9 mouse cellular contexts compared by ENCODE assay signal in the genomic region with DNA sequence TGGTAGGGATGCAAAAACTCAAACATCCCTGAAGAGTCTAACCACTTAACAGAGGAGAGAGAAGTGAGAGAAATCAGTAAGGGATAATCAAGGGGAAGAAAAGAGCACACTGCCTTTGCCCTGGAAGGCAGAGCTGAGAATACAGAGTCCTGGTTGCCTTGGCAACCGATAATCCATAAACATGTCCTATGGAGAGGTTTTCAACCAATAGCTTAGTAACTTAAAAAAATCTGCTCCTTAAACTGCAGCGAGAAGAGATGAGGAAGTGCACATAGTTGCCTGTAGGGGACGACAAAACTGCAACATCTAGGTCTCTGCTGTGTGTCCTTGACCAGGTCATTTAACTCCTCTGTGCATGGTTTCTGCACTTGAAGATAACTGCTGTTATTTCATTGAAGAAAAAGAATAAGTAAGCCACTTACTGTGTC.
DNase-seq lines count a peak whose midpoint lies in the region; ATAC-seq and TF ChIP-seq lines count a peak whose summit lies in the region.
"Had no signal": no experiment of that assay in that cellular context is flagged by ENCODE, and none has a peak within 500 bp of the region (broad histone marks: within the 10 kb centered on the region; RNA-seq: fewer than 3 reads in every experiment).

No protein-coding gene starts in this region.

- peak; percentile 76 for TF ChIP-seq CTCF in left cerebral cortex, adult 2 months (IDR thresholded peaks at IDR 0.05)
- TF ChIP-seq CTCF in forebrain, postnatal 0 days (IDR thresholded peaks at IDR 0.05; ENCODE audit: low read depth): peak; percentile 72

- no peak overlapping the region for H3K9ac ChIP-seq in forebrain, postnatal 0 days
- H3K9ac ChIP-seq in midbrain, embryonic 16.5 days (ENCODE audit: low read depth, low read length): no peak overlapping the region
- H3K9ac ChIP-seq: liver, embryonic 13.5 days had no signal

- peak; percentile 50 for ATAC-seq in forebrain, postnatal 0 days
- peak; percentile 57 for ATAC-seq in midbrain, embryonic 16.5 days
- ATAC-seq in erythroblast, adult 5-6 weeks (replicated peaks; ENCODE audit: low FRiP score, poor library complexity, severe bottlenecking): no peak

- H3K27me3 ChIP-seq in forebrain, postnatal 0 days (ENCODE audit: insufficient read depth, low read length): no peaks in the 10 kb centered on the region
- H3K27me3 ChIP-seq in midbrain, embryonic 16.5 days (ENCODE audit: control insufficient read depth, insufficient read depth, low read depth, low read length): no peaks in the 10 kb centered on the region
- H3K27me3 ChIP-seq: liver, embryonic 13.5 days had no signal

- H3K9me3 ChIP-seq in forebrain, postnatal 0 days (ENCODE audit: low read length): no peaks in the 10 kb centered on the region
- no peaks in the 10 kb centered on the region for H3K9me3 ChIP-seq in midbrain, embryonic 16.5 days (replicated peaks; ENCODE audit: control insufficient read depth, low read length, poor library complexity, severe bottlenecking)
- H3K9me3 ChIP-seq: liver, embryonic 13.5 days had no signal

- peak; percentile 10 for DNase-seq in adrenal gland, postnatal 14 days
- DNase-seq in adrenal gland, postnatal 25 days: no peak
- DNase-seq in left cerebral cortex, adult 2 months (ENCODE audit: extremely low spot score in 1 of 2, low spot score in 2 of 2): no peak
- DNase-seq in left cerebral cortex, postnatal 4 days: no peak
- peak; percentile 67 for DNase-seq in forebrain, postnatal 0 days
- DNase-seq in spleen, postnatal 4 days (ENCODE audit: low spot score in 2 of 2): no peak
- DNase-seq: liver, embryonic 13.5 days had no signal

- 26% methylated on average over 3 of the region's 3 CpGs for WGBS in forebrain, postnatal 0 days
- WGBS in midbrain, embryonic 16.5 days: 14% methylated on average over 3 of the region's 3 CpGs

- intact Hi-C loops in left cerebral cortex, adult 2 months (cut with DNase I): loop anchor here (5.0 to 10.0 kb wide), 3 partner anchors 708 to 1418 kb away; no protein-coding TSS in a partner anchor
- intact Hi-C loops in left cerebral cortex, postnatal 4 days (cut with DNase I): loop anchor here (10.0 kb wide), 1 partner anchor 898 kb away; no protein-coding TSS in a partner anchor

- no peaks in the 10 kb centered on the region for H3K36me3 ChIP-seq in forebrain, postnatal 0 days (ENCODE audit: insufficient read depth)
- no peaks in the 10 kb centered on the region for H3K36me3 ChIP-seq in midbrain, embryonic 16.5 days (ENCODE audit: control insufficient read depth, insufficient read depth, low read length)
- H3K36me3 ChIP-seq: liver, embryonic 13.5 days had no signal

- H3K4me2 ChIP-seq in forebrain, postnatal 0 days (ENCODE audit: low read depth): peak overlapping the region; percentile 68; the same call in 1 of the 2 replicates
- no peak overlapping the region for H3K4me2 ChIP-seq in midbrain, embryonic 16.5 days (ENCODE audit: low read length)

- H3K4me3 ChIP-seq in left cerebral cortex, adult 2 months: no peak overlapping the region
- no peak overlapping the region for H3K4me3 ChIP-seq in forebrain, postnatal 0 days (ENCODE audit: low read depth, low read length)
- no peak overlapping the region for H3K4me3 ChIP-seq in midbrain, embryonic 16.5 days (ENCODE audit: low read depth, low read length)
- H3K4me3 ChIP-seq: liver, embryonic 13.5 days had no signal

- no peaks in the 10 kb centered on the region for H3K4me1 ChIP-seq in forebrain, postnatal 0 days (ENCODE audit: insufficient read depth)
- peaks cover 14% of the 10 kb centered on the region for H3K4me1 ChIP-seq in midbrain, embryonic 16.5 days (ENCODE audit: control insufficient read depth, insufficient read depth, low read length)
- H3K4me1 ChIP-seq: liver, embryonic 13.5 days had no signal

- no peak overlapping the region for H3K27ac ChIP-seq in left cerebral cortex, adult 2 months
- no peak overlapping the region for H3K27ac ChIP-seq in forebrain, postnatal 0 days (ENCODE audit: low read depth, low read length)
- no peak overlapping the region for H3K27ac ChIP-seq in midbrain, embryonic 16.5 days (ENCODE audit: low read length)
- H3K27ac ChIP-seq: liver, embryonic 13.5 days had no signal

Comparison
In these comparisons a context has a peak if more than half of its experiments do, and no peak if none do; other contexts are left out.
1. DNase-seq: peak in adrenal gland, postnatal 14 days (single experiment) and forebrain, postnatal 0 days (single experiment); none in adrenal gland, postnatal 25 days (single experiment), left cerebral cortex, adult 2 months (0 of 2), left cerebral cortex, postnatal 4 days (single experiment) and spleen, postnatal 4 days (0 of 2).